Mouse (Mus musculus) CH12.LX (cell line): Measurements from ENCODE around the gene Ahrr. TPM values are rescaled to one million over a fixed set of nuclear protein-coding genes. Genes with fewer than 3 reads are reported as not detected.

Experiments
- DNase-seq: peaks from one replicate; pipeline ENCODE4 v3.0.0-alpha.2; 2013; ENCODE audit errors: extremely low read depth
- H3K27ac ChIP-seq: 2 replicates; pipeline ENCODE4 v1.5.1; 2012; ENCODE audit warnings: low read depth, mild to moderate bottlenecking, control low read depth, moderate library complexity; ENCODE audit not compliant: insufficient read depth
- H3K27me3 ChIP-seq: replicated peaks from 2 replicates; pipeline ENCODE3; 2012; ENCODE audit warnings: inconsistent platforms
- H3K36me3 ChIP-seq, 2 experiments: replicated peaks in 1 of 2; 2 replicates each; pipeline versions ENCODE3 to v1.6.1; 2012; ENCODE audit warnings: inconsistent platforms in 1 of 2, low read length in 1 of 2, mild to moderate bottlenecking in 1 of 2, mixed read lengths in 1 of 2, moderate library complexity in 1 of 2; ENCODE audit not compliant: control insufficient read depth in 1 of 2, insufficient read depth in 1 of 2
- H3K4me1 ChIP-seq, 2 experiments: 2 replicates each; pipeline ENCODE4 v1.6.1; 2012; ENCODE audit warnings: inconsistent platforms in 1 of 2, moderate library complexity in 1 of 2; ENCODE audit not compliant: insufficient read depth in 2 of 2, control insufficient read depth in 1 of 2
- H3K4me2 ChIP-seq: 2 replicates; pipeline ENCODE4 v1.6.1; 2012; ENCODE audit warnings: low read depth, mild to moderate bottlenecking, control low read depth; ENCODE audit not compliant: poor library complexity, insufficient read depth, severe bottlenecking
- H3K4me3 ChIP-seq, 3 experiments: fragments of 150-350 bp in 1 of 3; sonication (generic) in 1 of 3; replicated peaks in 1 of 3; 2 replicates each; pipeline versions ENCODE3 to v1.5.1; 2011 to 2012; ENCODE audit warnings: low read depth in 2 of 3, low read length in 2 of 3, mild to moderate bottlenecking in 2 of 3, moderate library complexity in 2 of 3, control low read depth in 1 of 3, improper control_type of control experiment in 1 of 3, inconsistent platforms in 1 of 3, mixed read lengths in 1 of 3; ENCODE audit not compliant: poor library complexity in 1 of 3
- H3K79me2 ChIP-seq: replicated peaks from 2 replicates; pipeline ENCODE4 v1.6.1; 2012; ENCODE audit warnings: mild to moderate bottlenecking, moderate library complexity; ENCODE audit not compliant: control insufficient read depth, poor library complexity, insufficient read depth, severe bottlenecking; ENCODE audit errors: extremely low read depth
- H3K9ac ChIP-seq: 2 replicates; pipeline ENCODE4 v1.6.1; 2012; ENCODE audit warnings: low read depth, mild to moderate bottlenecking, control low read depth, moderate library complexity; ENCODE audit not compliant: insufficient read depth
- H3K9me3 ChIP-seq: replicated peaks from 2 replicates; pipeline ENCODE3; 2012; ENCODE audit warnings: low read length, inconsistent platforms, mixed read lengths
- BHLHE40 ChIP-seq: IDR thresholded peaks from 2 replicates; pipeline ENCODE4 v1.6.1; 2011; ENCODE audit warnings: mild to moderate bottlenecking, low read depth, low read length, improper control_type of control experiment
- CTCF ChIP-seq, 2 experiments: IDR thresholded peaks in 1 of 2; conservative IDR thresholded peaks in 1 of 2; 2 replicates each; pipeline ENCODE4 v1.5.1; 2011 to 2012; ENCODE audit warnings: low read depth in 2 of 2, low read length in 2 of 2, improper control_type of control experiment in 1 of 2, inconsistent platforms in 1 of 2, mild to moderate bottlenecking in 1 of 2, moderate library complexity in 1 of 2
- GABPA ChIP-seq: IDR thresholded peaks from 2 replicates; pipeline ENCODE4 v1.6.1; 2012; ENCODE audit warnings: low read depth, low read length, improper control_type of control experiment, inconsistent platforms; ENCODE audit not compliant: insufficient replicate concordance
- MAZ ChIP-seq: IDR thresholded peaks from 2 replicates; pipeline ENCODE4 v1.6.1; 2012; ENCODE audit warnings: low read depth, mild to moderate bottlenecking, inconsistent platforms, low read length, improper control_type of control experiment, moderate library complexity
- NELFE ChIP-seq: IDR thresholded peaks from 2 replicates; pipeline ENCODE4 v1.6.1; 2011; ENCODE audit warnings: low read depth, low read length, improper control_type of control experiment
- NRF1 ChIP-seq: IDR thresholded peaks from 2 replicates; pipeline ENCODE4 v1.6.1; 2014; ENCODE audit warnings: low read depth, mild to moderate bottlenecking, inconsistent platforms, low read length, improper control_type of control experiment, moderate library complexity
- PAX5 ChIP-seq: IDR thresholded peaks from 2 replicates; pipeline ENCODE4 v1.6.1; 2012; ENCODE audit warnings: low read length, inconsistent platforms, mixed read lengths
- RAD21 ChIP-seq: IDR thresholded peaks from 2 replicates; pipeline ENCODE4 v1.6.1; 2011; ENCODE audit warnings: low read depth, mild to moderate bottlenecking, low read length, improper control_type of control experiment, moderate library complexity
- RCOR1 ChIP-seq: conservative IDR thresholded peaks from 2 replicates; pipeline ENCODE4 v1.6.1; 2012; ENCODE audit warnings: low read depth, mild to moderate bottlenecking, inconsistent platforms, low read length, improper control_type of control experiment
- TCF12 ChIP-seq: IDR thresholded peaks from 2 replicates; pipeline ENCODE4 v1.6.1; 2014; ENCODE audit warnings: low read depth, mild to moderate bottlenecking, inconsistent platforms, low read length, improper control_type of control experiment
- dilution Hi-C: fragments of 300-500 bp; cut with MboI; formaldehyde crosslinking; loops from 2 replicates; pipeline ENCODE4 v1.14.3; 2020; ENCODE audit warnings: low sequenced_read_pairs; ENCODE audit not compliant: extremely low pct_unique_long_range_greater_than_20kb, extremely low pct_ligation_motif_present
- in situ Hi-C: fragments of 300-500 bp; cut with MboI; formaldehyde crosslinking; loops from 3 replicates; pipeline ENCODE4 v1.14.3; 2019; ENCODE audit warnings: low sequenced_read_pairs, low pct_ligation_motif_present, low pct_unique_long_range_greater_than_20kb, mixed read lengths
- polyA plus RNA-seq: library from polyadenylated mRNA; unstranded; fragments of >175 nt; gene quantifications from 2 replicates; pipeline ENCODE4 v1.2.1, GENCODE M21; 2012; ENCODE audit warnings: low read depth; ENCODE audit not compliant: insufficient read length
- total RNA-seq, 2 experiments: library from RNA; depleted of rRNA; stranded (reverse); fragments of 300-350 nt in 1 of 2; fragments of >200 nt in 1 of 2; gene quantifications; 2 replicates each; pipeline ENCODE4 v1.2.3; 2012 to 2014

Ahrr gene
- total and polyA plus RNA-seq, 3 experiments: 0.90 to 1.0 (median 1.0) TPM

- no peak overlapping the region for H3K27ac ChIP-seq
These were observed 31.7 kb downstream of the Ahrr start for GRCm38 (mm10) chr13:74260231-74260992.

DNA sequence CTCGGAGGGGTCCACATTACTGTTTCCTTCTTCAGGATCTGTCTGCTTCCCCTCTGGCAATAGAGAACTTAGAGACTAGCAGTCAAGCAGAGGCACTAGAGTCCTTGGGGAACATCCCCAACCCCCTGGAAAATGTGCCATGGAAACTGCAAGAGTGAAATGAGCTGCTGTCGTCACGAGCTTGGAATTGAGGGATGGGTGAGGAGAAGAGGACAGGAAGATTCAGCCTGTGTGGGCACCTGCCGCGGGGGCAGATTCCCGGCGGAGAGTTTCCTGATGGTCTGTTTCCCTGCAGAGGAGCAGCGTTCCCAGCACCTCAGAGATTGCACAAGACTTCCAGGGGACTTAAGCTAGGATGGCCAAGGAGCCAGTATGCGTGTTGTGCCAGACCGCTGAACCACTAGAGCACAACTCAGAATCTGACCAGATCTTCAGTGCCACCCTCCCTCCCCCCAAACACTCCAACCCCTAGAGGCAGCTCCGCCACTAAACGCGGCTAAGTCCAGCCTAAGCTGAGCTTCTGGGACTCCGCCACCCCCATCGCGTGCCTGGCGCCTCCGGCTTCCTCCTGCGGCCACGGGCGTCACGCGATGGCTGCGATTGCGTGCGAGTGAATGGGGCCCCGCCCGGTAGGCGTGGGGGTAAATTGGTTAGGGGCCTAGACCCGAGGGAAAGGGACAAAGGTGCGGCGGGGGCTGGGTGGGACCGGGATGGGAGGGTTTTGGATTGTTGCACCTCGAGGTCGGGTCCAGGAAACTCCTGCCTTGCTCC, 32.5 kb downstream of the Ahrr start:
- H3K4me3 ChIP-seq: peak overlapping the region; percentile 37 to 48 (median 41)
- peak; percentile 41 for DNase-seq
- H3K36me3 ChIP-seq: no peaks in the 10 kb centered on the region
- TF ChIP-seq NRF1 (peak; percentile 33; the same call in 1 of the 2 replicates), BHLHE40 (peak; percentile 95), NELFE (no peak), MAZ (0 out of 2 replicates have a peak, but pooled peaks have one; percentile 9), TCF12 (peak; percentile 37; the same call in 1 of the 2 replicates), PAX5 (no peak)
- H3K79me2 ChIP-seq: no peaks in the 10 kb centered on the region
- H3K9ac ChIP-seq: no peak overlapping the region
- no peaks in the 10 kb centered on the region for H3K9me3 ChIP-seq
- no peak overlapping the region for H3K27ac ChIP-seq
- dilution Hi-C loops: no loop called here
- peaks cover 0 to 9% of the 10 kb centered on the region in 2 experiments; a peak in 1 of 4 replicates for H3K4me1 ChIP-seq
- H3K27me3 ChIP-seq: no peaks in the 10 kb centered on the region
- H3K4me2 ChIP-seq: peak overlapping the region; percentile 25; the same call in 1 of the 2 replicates
- in situ Hi-C loops: no loop called here

More at GRCm38 (mm10) chr13:74260231-74260992, 31.7 kb downstream of the Ahrr start:
- TF ChIP-seq RAD21: no peak
- TF ChIP-seq NELFE: no peak
- TF ChIP-seq RCOR1: no peak
- peak in 1 of 2 experiments; percentile 42; a peak in 2 of 4 replicates for TF ChIP-seq CTCF (conservative IDR thresholded peaks at IDR 0.05 in 1 of 2, IDR thresholded peaks at IDR 0.05 in 1 of 2; ENCODE audit: low read depth in 2 of 2, low read length in 2 of 2)
- no peak for TF ChIP-seq GABPA
- Histone ChIP-seq H3K36me3 (no peaks in the 10 kb centered on the region), H3K4me3 (peak overlapping the region; percentile 37 to 48 (median 41)), H3K9me3 (no peaks in the 10 kb centered on the region), H3K4me2 (peak overlapping the region; percentile 25; the same call in 1 of the 2 replicates), H3K4me1 (peaks cover 0 to 9% of the 10 kb centered on the region in 2 experiments; a peak in 1 of 4 replicates), H3K9ac (no peak overlapping the region), H3K79me2 (no peaks in the 10 kb centered on the region), H3K27me3 (no peaks in the 10 kb centered on the region)
- in situ Hi-C loops (no loop called here), dilution Hi-C loops (no loop called here)
- peak; percentile 49 for DNase-seq
